Mouse (Mus musculus): ENCODE results near the gene Naa50. TPM values are rescaled to one million over a fixed set of nuclear protein-coding genes. Genes with fewer than 3 reads are reported as not detected.
A peak's percentile ranks its signal among the peaks of the same experiment; 100 is the strongest.

Naa50 gene
- total RNA-seq (2022): 10 to 100 TPM; 65.8 to 77.7 (median 68.0) TPM

DNA sequence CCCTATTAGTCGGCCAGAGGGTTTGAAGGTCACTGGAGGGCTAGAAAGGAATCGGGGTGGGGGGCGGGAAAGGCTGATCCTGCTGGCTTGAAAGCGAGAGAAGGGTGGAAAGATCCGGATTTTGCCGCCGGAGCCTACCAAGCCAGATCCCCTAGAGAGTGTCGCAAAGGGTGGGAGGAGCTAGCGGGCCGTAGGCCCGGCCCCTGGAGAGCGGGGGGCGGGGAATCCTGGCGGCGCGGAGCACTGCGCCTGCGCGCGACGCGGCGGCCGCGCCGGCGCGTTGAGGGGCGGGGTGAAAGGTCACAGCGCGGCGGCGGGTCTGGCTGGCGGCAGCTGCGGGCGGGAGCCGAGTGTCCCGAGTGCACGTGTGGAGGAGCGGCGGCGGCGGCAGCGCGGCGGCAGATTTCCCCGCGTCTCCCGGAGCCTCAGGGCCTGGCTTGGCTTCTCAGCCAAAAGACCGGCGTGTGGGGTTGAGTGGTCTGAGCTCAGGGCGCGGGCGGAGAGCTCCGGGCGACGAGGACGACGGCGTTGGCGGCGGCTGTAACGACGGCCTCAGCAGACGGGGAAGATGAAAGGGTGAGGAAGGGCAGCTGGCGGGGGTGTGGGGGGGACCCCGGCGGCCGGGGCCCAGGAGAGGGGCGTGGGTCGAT is at the start of gene Naa50, which contains the start of gene Atp6v1a:
Gene Naa50 (plus strand): TSS at position 295 of the 650 bp plus-strand sequence.
Gene Atp6v1a (minus strand): TSS at position 170 of the 650 bp plus-strand sequence.
- DNase-seq: peak; percentile 79

DNA sequence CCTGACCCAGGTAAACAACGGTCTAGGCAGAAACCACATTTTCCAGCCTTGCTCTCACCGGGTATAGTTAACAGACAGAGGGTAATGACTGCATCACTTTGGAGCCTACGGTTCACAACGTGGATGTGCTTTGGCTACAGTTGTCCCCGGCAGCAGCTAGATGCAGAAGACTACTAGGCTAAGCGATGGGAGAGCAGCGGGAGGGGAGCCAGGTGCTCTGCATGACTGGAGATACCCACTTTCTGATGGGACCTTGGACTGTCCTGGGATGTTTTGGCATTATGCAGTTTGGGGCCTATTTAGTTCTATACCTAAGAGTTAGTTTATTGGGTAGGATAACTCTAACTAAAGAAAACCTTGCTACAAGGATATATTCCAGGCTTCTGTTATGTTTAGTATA is 40.3 kb upstream of the Naa50 start:
- DNase-seq: no peak

DNA sequence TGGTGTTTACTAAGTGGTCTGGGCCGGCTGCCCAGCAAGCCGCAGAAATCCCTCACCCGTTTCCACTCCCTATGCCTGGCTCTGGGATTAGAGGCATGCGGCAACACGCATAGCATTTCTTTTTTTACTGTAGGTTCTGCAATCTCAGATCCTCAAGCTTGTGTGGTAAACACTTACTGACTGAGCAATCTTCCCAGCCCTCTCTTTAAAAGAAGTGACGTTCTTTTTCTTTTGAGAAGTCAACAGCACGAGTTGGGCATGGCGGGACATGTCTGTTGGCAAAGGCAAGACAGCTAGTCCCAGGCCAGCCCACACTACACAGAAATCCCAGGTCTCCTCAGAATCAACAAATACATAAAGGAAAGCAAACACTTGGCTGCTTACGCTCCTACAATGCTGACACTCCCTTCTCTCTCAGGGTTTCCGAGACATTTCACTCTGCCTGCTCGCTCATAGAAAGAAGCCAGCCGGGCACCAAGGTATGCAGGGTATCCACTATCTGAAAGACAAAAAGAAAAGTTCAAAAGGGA is 38.4 kb upstream of the Naa50 start:
- DNase-seq: no peak

DNA sequence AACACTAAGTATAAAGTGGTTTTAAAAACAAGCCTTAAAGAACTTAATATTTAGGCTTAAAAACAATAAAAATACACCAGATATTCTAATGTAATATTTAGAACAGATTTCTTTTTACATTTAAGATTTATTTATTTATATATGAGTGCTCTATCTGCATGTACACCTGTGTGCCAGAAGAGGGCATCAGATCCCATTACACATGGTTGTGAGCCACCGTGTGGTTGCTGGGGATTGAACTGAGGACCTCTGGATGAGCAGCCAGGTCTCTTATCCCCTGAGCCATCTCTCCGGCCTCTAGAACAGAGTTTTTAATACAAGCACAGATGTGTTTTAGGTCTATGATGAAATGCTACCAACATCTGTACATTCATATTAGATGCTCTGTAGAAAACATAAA is 36.7 kb upstream of the Naa50 start:
- DNase-seq: no peak

DNA sequence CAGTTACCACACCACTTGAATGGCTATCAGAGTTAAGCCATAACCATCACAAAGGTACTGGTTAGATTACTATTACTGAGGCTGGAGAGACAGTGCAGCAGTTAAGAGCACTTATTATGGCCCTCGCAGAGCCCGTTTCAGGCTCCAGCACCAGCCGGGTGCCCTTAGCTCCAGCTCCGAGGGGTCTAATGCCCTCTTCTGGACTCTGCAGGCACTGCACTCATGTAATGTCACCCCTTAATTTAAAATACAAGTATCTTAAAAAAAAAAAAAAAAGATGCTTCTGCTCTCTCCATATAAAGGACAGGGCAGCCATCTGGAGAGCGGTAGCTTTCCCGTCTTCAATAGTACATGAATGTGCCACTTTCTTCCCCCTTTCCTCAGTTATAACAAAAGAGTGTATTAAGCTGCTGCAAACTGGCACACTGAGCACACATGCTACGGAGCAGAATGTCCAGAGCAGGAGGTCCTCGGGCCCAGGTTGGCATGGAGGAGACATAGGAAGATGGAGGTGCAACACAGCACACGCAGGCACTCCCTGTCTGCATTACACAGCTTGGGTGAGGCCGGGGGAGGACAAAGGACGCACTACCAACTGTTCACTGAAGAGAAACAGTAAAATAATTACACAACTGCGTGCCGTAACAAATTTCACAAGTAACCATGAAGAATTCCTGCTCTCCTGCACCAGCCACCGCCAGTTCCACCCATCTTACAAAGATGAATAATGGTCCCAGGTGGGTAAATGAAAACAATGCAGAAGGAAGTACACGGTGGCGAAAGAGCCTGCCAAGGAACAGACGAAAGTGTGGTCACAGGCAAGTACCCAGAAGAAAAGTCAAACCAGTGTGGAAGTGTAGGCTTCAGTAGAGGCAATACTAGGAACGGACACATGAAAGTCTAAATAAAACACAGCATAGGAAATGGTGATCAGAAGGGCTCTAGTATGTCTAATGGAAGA is 35.5 kb upstream of the Naa50 start:
- no peak for DNase-seq

DNA sequence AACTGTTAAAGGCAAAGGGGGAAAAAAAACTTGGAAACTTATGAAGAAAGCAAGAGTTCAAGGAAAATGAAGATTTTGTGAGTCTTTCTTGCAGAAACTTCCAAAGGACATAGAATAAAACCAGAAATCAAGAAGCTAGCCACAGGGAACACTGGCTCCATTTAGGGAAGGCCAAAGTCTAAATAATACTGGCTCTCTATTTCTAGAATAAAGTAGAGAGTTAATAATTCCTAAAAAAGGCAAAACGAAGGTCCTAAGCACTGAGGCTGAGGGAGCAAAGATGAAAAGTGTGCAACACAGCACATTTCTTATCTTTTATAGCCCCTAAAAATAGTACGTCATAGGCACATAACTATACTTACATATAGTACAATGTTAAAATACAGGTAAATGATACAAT is 34.4 kb upstream of the Naa50 start:
- no peak for DNase-seq

DNA sequence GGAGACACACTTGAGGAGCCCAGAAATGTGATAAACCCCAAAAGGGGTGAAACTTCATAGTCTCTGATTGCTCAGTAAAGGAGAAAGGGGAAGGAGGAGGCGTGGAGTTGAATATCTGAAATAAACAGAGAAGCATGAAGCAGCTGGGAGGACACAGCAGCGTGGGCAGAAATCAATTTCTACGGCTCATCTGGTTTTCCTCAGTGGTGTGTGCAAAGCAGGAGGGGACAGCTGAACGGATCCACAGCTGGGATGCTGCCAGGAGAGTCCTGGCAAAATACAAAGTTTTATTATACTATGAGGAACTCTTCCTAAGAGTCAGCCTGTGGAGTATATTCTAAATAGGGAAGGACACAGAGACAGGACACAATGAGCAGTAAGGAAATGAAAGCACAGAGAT is 30.6 kb upstream of the Naa50 start:
- DNase-seq: no peak

DNA sequence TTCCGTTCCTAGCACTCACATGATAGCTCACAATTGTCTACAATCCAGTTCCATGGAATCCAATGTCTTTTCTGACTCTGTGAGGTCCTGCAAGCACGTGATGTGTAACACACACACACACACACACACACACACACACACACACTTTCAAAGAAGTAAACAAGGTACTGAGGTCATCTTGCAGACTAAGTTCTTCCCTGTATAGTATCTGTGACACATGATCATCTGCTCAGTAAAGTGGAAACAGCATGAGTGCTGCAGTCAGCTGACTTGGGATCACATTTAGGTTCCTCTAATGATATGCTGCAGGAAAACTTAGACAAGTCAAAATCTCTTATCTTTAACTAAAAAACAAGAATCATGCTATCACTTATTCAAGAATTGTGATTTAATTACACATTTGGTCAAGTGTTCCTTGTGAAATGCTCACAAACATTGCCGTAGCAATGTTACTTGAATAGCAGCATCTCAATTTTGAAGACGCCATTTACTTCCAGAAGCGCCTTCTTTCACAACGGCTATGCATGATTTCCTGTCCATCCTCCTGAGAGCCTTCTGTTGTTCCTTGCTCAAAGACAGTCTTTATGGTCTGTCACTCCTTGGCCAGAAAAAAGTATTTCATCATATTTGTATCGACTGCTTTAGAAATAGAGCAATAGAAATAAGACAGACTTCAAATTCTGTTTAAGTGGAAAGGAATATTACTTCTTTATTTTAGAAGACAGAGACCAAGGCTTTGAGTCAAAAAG is 19.7 kb upstream of the Naa50 start:
- no peak for DNase-seq

DNA sequence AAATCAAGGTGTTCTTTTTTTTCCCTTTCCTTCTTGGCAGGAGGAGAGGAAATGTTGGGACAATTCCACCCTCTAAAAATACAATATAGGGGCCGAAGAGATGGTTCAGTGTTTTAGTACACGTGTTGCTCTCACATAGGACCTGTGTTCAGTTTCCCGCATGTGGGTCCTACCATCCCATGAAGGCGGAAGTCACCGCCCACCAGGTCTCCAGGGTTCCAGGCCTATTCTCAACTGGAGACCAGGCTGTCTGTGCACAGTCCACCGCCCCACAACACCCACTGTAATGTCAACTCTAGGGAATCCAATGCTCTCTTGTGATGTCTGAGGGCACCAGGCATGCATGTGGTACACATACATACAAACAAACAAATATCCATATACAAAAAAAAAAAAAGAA is 17.5 kb upstream of the Naa50 start:
- DNase-seq: no peak

DNA sequence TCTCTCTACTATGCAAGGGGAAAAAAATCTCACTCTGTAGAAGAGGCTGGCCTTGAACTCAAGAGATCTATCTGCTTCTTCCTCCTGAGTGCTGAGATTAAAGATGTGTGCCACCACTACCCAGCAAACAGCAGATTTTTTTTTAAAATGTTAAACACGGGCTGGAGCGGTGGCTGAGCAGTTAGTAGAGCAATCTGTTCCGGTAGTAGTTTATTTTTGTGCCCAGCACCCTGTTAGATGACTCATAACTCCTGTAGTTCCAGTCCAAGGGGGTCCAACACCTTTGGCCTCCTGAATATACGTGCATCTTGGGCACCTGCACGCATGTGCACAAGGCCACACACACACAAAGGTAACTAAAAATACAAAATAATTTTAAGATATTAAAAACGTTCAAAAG is 17.1 kb upstream of the Naa50 start:
- DNase-seq: no peak

DNA sequence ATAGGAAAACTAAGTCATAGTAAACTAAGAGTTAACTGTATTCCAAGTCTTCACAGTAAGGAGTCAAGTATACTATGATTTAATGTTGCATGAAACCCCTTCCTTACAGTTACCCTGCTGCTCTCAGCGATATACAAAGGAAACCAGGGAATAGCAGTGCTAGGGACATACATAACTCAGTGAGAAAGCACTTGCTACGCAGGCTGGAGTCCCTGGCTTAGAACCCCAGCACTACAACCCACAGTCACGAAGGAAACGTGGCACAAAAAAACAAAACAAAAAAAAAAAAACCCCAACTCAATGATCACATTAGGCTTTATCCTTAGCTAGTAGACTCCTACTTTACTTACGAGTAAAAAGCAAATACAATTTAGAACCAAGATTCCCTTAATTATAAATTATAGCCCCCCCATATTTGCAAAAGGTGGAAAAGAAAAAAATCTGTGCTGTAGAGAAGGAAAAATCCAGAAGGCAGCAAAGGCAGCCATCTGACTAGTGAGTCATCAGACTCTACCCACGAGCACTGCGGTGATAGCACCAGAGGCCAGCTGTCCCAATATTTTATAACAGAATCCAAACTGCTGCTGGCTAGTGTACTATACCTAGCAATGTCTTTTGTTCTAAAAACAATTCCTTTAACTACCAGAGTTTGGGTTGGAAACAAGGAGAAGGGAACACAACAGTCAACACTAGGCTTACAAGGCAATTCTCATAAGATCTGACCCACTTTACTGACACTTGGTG is 16.5 kb upstream of the Naa50 start:
- no peak for DNase-seq

DNA sequence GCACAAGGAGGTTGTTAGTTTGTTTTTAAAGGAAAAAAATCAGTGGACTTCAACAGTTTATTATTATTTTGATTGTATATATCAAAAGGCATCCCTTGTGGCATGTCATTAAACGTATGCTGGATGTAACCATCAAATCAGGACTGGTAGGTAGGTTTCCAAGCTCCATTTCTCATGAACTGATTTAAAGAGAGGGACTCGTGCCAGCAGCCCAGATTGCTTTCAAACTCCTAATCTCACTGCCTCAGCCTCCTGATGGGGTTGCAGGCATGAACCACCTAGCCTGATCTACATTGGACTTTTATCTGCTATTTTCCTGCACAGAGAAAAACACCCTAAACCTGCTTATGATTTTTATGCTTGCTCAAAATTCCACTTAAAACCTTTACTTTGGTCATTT is 15.8 kb upstream of the Naa50 start:
- DNase-seq: no peak

DNA sequence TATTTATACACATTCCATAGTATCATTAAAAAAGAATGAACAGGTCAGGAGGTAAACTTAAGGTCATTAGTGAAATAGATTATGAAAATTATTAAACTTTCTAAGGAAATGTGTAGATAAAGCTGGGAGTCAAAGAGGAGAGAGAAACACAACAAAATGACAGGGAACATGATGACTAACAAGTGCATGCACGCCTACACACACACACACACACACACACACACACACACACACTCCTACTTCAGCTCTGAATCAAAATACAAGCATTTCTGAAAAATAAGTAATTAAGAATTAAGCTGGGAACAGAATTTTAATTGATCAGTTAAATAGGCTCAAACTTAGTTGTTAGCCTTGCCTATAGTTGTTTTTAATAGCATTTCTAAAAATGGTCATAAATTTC is 14.9 kb upstream of the Naa50 start:
- no peak for DNase-seq

DNA sequence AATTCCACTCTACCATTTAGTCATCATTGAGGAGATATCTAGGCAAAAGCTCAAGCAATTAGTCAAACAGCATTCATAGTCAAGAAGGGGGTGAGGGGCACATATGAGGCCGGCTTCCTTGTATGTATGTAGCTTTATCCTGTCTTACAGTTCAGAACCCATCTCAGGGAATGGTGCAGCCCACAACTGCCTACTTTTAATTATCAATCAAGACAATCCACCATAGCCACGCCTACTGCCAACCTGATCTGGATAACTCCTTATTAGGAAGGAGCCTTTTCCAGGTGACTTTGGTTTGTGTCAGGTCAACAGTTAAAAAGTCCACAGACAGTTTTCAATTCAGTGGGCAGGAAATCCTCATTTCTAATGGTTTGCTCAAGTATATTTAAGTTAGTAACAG is 14.2 kb upstream of the Naa50 start:
- DNase-seq: no peak

DNA sequence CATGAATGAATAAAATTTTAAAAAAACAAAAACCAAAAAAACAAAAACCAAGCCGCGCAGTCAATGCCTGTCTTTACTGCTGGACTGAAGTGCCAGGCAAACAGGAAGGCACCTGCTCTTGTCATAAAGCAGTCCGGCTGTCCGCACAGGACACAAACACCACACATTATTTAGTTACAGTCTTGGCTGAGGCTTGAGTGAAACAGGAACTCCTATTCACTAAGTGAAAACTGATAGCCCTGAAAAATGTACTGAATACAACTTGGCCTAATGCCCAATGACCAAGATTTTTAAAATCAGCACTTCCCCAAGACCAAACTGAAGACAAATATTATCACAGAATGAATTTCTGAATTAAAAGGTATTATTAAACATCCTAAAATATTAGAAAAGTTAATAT is 13.2 kb upstream of the Naa50 start:
- DNase-seq: no peak

DNA sequence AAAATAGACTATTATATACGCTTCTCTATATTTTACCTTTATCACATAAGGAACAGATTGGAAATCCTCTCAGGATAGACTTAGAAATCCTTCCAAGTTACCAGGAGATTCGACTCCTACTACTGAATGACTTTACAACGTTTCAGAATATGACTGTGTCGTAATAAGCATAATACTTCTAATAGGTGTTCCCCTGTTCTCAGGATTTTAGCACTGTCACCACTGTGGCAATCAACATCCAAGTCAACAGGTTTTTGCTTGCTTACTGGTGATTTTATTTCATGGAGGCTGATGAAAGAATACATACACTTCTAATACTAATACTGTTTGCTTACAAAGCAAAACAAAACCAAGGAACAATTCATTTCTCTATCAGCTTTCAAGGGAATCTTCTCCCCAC is 7.3 kb upstream of the Naa50 start:
- DNase-seq: no peak

DNA sequence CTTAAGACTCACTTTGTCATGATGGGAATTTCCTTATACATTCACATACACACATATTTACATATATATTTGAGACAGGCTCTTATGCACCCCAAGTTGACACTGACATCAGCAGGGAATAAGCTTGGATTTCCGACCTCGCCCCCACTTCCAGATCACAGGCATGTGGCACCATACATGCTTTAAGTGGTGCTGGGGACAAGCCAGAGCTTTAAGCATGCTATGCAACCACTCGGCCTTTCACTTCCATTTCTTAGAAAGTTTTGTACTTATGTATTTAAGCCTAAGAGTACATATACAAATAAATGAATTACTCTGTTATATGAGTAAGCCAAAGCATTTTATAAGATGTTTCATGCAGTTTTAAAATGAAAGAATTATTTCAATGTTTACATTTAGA is 6.4 kb upstream of the Naa50 start:
- DNase-seq: no peak

DNA sequence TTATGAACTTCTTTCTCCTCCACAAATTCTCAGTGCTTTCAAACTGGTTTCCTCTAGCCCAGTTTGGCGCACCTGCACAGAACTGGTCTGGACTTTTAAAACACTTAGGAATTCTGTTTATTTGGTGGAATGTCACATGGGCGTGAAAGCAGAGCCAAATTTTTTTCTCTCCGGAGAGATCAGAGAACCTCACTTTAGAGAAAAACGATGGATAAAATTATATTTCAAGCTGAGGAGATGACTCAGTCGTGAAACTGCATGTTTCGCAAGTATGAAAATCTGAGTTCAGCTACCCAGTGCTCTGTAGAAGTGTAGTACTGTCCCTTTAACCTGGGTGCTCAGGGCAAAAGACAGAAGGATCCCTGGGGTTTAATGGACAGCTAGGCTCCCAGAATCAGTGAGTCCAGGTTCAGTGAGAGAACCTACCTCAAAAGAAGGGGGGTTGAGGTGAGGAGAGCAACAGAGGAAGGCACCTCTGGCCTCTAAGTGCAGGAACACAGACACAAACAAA is 3.1 kb upstream of the Naa50 start:
- no peak for DNase-seq

DNA sequence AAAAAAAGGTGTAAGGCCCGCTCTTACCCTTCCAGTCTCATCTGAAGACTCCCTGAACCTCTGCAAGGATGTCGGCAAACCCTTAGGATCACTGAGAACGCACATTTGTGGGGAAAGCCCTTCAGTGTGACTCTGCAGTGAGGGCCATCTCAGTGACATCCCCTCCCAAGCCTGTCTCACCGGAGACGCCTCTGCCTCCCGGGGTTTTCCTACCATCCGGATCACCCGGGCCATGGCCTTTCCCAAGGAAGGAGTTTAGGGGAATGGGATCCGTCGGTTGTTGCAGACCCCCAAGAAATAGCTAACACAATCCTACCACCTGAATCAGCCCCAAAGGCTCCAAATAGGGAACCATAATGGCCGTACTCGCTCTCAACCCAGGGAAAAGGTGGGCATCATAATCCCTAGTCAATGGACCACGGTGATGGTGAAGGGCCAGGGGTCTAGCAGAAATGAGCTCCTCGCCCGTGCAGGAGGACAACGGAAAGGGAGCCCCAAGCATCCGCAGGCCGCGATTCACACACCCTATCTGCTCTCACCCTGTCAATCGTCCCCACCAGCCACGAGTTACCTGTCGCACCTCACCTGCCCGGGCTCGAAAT is 1.2 kb upstream of the Naa50 start:
- no peak for DNase-seq

DNA sequence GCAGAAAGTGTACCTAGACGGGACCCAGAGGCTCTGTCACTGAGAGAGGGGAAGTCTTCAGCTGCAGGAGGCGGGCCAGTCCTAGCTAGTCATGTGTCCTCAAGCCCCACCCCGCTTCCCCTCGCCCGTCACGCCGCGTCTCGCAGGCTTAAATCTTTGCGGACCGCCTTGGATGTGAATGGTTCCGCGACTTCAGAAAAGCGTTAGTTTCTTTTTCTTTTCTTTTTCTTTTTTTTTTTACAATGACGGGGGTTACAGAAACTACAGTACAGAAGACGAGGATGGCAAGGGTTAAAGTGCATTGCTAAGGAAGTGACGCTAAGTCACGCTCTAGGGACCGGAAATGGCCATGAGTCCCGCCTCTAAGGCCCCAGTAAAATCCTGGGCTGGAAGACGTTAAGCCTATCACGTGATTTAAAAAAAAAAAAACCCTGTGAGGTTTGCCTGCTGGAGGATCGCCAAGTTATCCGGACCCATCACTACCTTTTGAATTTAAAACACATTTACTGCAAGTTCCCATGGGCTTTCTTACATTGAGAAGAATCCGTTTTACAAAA is 573 bp upstream of the Naa50 start:
- DNase-seq: peak; percentile 87

DNA sequence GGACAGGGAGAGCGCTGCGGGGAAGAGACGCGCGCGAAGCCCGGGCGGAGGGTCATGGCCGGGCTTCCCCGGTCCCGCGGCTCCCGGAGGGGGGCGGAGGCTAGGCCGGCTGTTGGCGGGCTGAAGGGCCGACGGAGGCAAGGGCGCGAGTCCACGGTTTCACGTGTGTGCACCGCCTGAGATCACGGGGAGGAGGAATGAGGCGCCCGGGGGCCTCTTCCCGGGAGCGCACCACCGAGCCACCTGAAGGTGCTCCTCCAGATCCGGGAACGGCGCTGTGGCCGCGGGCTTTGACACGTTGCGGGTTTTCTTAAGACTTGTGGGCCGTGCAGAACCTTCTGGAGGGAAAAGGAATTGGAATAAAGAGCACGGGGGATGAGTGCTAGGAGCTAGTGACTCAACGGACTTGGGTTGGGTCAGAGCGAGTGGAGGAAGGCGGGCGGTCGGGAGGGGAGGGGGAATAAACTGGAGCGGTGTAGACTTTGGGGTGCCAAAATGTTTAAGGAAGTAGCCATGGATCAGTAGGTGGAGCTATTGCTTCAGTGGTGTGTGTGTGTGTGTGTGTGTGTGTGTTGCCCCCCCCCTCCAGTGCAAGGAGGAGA is 657 bp downstream of the Naa50 start:
- peak; percentile 84 for DNase-seq

All from adrenal gland, adult 8-10 months (tissue).